Mouse (Mus musculus): ENCODE results near the gene Sigmar1. TPM values are rescaled to one million over a fixed set of nuclear protein-coding genes. Genes with fewer than 3 reads are reported as not detected.

Sigmar1 gene
- total and polyA plus RNA-seq, 3 experiments: 26.4 to 97.5 (median 60.7) TPM

- TF ChIP-seq MAX (IDR thresholded peaks at IDR 0.05; ENCODE audit: low read length): no peak
These were observed 11.8 kb downstream of the Sigmar1 start (continued) for GRCm38 (mm10) chr4:41744131-41744530.

- Histone ChIP-seq H3K4me3 (replicated peaks in 1 of 3; ENCODE audit: low read depth in 2 of 3, low read length in 2 of 3, poor library complexity in 1 of 3) (peak overlapping the region; percentile 63 to 89 (median 87)), H3K79me2 (replicated peaks; ENCODE audit: control insufficient read depth, extremely low read depth, insufficient read depth, poor library complexity, severe bottlenecking) (0 out of 2 replicates have a peak, but pooled peaks cover 8% of the 10 kb centered on the region), H3K27me3 (replicated peaks) (peaks cover 28% of the 10 kb centered on the region), H3K27ac (ENCODE audit: insufficient read depth, low read depth) (peak overlapping the region; percentile 46), H3K4me1 (ENCODE audit: control insufficient read depth in 1 of 2, insufficient read depth in 2 of 2) (peaks cover 8 to 15% of the 10 kb centered on the region in 2 experiments; a peak in 3 of 4 replicates), H3K4me2 (ENCODE audit: insufficient read depth, low read depth, poor library complexity, severe bottlenecking) (peak overlapping the region; percentile 62), H3K9me3 (replicated peaks; ENCODE audit: low read length) (peaks cover 11% of the 10 kb centered on the region), H3K9ac (ENCODE audit: insufficient read depth, low read depth) (peak overlapping the region; percentile 47), H3K36me3 (replicated peaks in 1 of 2; ENCODE audit: control insufficient read depth in 1 of 2, insufficient read depth in 1 of 2, low read length in 1 of 2) (peaks cover 13 to 19% of the 10 kb centered on the region in 2 experiments)
- dilution Hi-C loops (cut with MboI; ENCODE audit: extremely low pct_ligation_motif_present, extremely low pct_unique_long_range_greater_than_20kb, low sequenced_read_pairs) (no loop called here), in situ Hi-C loops (cut with MboI; ENCODE audit: low pct_ligation_motif_present, low pct_unique_long_range_greater_than_20kb, low sequenced_read_pairs) (no loop called here)
- DNase-seq (ENCODE audit: extremely low read depth): peak; percentile 97
- TF ChIP-seq TCF12 (IDR thresholded peaks at IDR 0.05; ENCODE audit: low read depth, low read length) (peak; percentile 73), USF2 (conservative IDR thresholded peaks at IDR 0.05; ENCODE audit: low read depth, low read length) (no peak), ZNF384 (IDR thresholded peaks at IDR 0.05; ENCODE audit: low read depth, low read length) (no peak), E2F4 (IDR thresholded peaks at IDR 0.05; ENCODE audit: insufficient replicate concordance, low read depth, low read length) (no peak), TBP (conservative IDR thresholded peaks at IDR 0.05; ENCODE audit: low read depth, low read length) (peak; percentile 83), POLR2AphosphoS2 (IDR thresholded peaks at IDR 0.05; ENCODE audit: low read depth, low read length) (peak; percentile 76; the same call in 1 of the 2 replicates), SIN3A (IDR thresholded peaks at IDR 0.05; ENCODE audit: low read length) (peak; percentile 37; the same call in 1 of the 2 replicates), MAZ (IDR thresholded peaks at IDR 0.05; ENCODE audit: low read depth, low read length) (peak; percentile 77; the same call in 1 of the 2 replicates), KAT2A (IDR thresholded peaks at IDR 0.05; ENCODE audit: insufficient replicate concordance, low read length) (no peak), MYC (IDR thresholded peaks at IDR 0.05; ENCODE audit: low read depth, low read length) (no peak), MAFK (IDR thresholded peaks at IDR 0.05; ENCODE audit: insufficient replicate concordance, low read length) (no peak), JUN (IDR thresholded peaks at IDR 0.05; ENCODE audit: insufficient read depth, low read depth, low read length) (no peak), NELFE (IDR thresholded peaks at IDR 0.05; ENCODE audit: low read depth, low read length) (peak; percentile 89), HCFC1 (IDR thresholded peaks at IDR 0.05; ENCODE audit: low read depth, low read length) (peak; percentile 64), POLR2A (IDR thresholded peaks at IDR 0.05; ENCODE audit: low read depth, low read length) (peak; percentile 96), GABPA (IDR thresholded peaks at IDR 0.05; ENCODE audit: insufficient replicate concordance, low read depth, low read length) (no peak), RCOR1 (conservative IDR thresholded peaks at IDR 0.05; ENCODE audit: low read depth, low read length) (no peak), JUND (conservative IDR thresholded peaks at IDR 0.05; ENCODE audit: low read depth, low read length) (no peak), PAX5 (IDR thresholded peaks at IDR 0.05; ENCODE audit: low read length) (no peak), BHLHE40 (IDR thresholded peaks at IDR 0.05; ENCODE audit: low read depth, low read length) (no peak), ZMIZ1 (IDR thresholded peaks at IDR 0.05; ENCODE audit: low read depth, low read length) (peak; percentile 59; the same call in 1 of the 2 replicates), ELF1 (IDR thresholded peaks at IDR 0.05; ENCODE audit: low read depth, low read length) (peak; percentile 54), CHD1 (IDR thresholded peaks at IDR 0.05; ENCODE audit: low read depth, low read length) (peak; percentile 98), MAX (IDR thresholded peaks at IDR 0.05; ENCODE audit: low read length) (no peak), RAD21 (IDR thresholded peaks at IDR 0.05; ENCODE audit: low read depth, low read length) (no peak)
These were observed 14.8 kb downstream of the Sigmar1 start for GRCm38 (mm10) chr4:41741158-41741560.

All from CH12.LX (cell line).